Mouse (Mus musculus) adrenal gland, adult 2 months (tissue): ENCODE measurements around the gene Gja1. TPM values are rescaled to one million over a fixed set of nuclear protein-coding genes. Genes with fewer than 3 reads are reported as not detected.

Experiments
- DNase-seq: peaks from one replicate; pipeline ENCODE4 v3.0.0; 2021
- polyA plus RNA-seq: library from polyadenylated mRNA; depleted of rRNA; stranded (reverse); fragments of >200 nt; gene quantifications from 2 replicates; pipeline ENCODE4 v1.2.3, GENCODE M21; 2012; rRNA removed
- total RNA-seq, 2 experiments: library from RNA; stranded (reverse); gene quantifications; 2 replicates each; pipeline ENCODE4 v1.2.3; 2021

The Gja1 gene
- total and polyA plus RNA-seq, 3 experiments, result 26.8 to 450 (median 164) TPM

- DNase-seq, result no peak
Observed at GRCm38 (mm10) chr10:56415894-56416570, 38.9 kb downstream of the Gja1 start.

- DNase-seq, result no peak
Observed at GRCm38 (mm10) chr10:56422518-56422917, 45.4 kb downstream of the Gja1 start.

DNA sequence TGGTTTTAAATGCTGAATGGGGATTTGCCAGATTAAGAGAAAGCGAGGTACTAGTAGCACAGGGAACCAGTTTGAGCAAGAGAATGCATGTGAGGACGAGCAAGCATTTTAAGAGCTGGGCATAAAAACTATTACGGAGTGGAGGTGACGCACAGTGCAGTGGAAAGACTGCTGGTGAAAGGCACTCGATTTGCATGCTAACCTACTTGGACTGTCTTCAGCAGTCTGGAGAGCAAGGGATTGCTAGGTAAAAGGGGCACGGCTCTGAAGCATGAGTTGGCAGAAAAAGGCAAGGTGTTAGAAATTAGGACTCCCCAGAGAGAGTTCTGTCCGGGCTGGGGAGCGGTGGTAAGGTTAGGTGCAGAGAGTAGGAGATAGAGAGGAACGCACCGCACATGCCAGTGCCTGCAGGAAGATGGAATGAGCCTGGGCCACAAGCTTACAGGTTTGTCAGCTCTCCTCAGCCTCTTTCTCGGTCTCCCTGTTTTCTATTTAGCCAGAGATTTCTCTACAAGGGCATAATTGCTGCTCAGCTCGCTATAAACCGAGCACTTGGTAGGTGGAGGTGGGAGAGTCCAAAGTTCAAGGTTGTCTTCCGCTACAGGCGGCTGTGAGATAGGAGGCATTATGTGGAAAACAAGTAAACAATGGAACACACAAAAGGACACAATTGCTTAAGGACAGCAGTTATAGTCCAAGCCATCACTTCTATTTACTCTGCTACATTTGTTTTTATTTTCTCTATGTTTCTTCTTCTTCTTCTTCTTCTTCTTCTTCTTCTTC is 48.1 kb downstream of the Gja1 start:
- no peak for DNase-seq

- no peak for DNase-seq
Observed at GRCm38 (mm10) chr10:56426369-56426768, 49.2 kb downstream of the Gja1 start.

DNA sequence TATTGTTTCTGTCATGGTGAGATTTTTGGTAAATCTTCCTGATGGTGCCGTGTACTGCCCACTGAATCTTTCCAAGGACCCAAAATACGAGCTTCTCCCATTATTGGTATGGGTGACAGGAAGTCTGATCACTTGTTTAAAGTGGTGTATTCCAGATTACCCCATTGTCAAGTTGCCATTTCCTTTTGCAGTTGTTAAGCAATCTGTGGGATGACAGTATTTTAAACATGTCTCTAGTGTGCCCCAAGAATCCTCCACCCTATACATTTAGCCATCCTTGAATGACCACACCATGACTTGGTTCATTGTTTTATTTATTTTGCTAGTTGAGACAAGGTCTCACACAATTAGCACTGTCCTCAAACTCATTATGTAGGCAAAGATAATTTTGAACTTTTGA is 50.3 kb downstream of the Gja1 start:
- DNase-seq, result no peak

- DNase-seq, result no peak
Observed at GRCm38 (mm10) chr10:56427827-56428226, 50.7 kb downstream of the Gja1 start.

- no peak for DNase-seq
Observed at GRCm38 (mm10) chr10:56429011-56429410, 51.9 kb downstream of the Gja1 start.

DNA sequence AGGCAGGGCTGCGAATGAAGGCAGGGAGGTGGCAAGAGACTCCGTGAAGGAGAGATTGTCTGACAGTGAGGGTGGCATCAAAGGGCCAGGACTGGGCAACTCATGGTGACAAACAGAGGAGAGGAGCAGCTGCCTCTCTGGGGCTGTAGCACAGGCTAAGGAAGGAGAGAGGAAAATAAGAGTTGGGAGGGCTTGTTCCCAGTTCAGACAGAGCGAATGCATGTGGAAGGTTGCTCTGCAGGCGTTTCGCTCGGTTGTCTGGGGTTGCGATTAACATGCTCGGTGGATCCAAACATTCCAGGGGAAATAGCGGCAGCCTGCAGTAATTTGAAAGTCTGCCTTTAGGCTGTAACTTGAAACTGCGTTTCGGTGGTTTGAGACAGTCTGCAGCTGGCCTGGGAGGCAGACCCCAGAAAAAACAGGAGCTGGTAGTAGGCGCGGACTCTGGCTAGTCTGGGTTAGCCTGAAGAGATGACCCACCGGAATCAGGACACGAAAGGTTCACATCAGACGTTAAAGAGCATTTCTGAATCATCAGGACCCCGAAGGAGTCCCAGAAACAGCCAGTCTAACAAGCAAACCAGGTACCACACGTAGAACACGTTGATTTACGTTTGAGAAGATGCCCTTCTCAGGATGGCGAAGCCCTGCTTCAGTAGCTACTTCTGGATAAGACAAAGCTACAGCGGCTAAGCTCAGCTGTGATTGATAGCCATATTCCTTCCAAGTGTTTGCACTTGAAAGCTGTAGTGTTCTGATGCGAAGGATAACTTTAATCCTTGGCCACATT is 54.7 kb downstream of the Gja1 start:
- DNase-seq, result no peak

GRCm38 (mm10) chr10:56432390-56432709 is 55.2 kb downstream of the Gja1 start:
- DNase-seq, result no peak

- DNase-seq, result peak; percentile 64
Observed at GRCm38 (mm10) chr10:56437290-56437689, 60.2 kb downstream of the Gja1 start.

- no peak for DNase-seq
Observed at GRCm38 (mm10) chr10:56439638-56440037, 62.5 kb downstream of the Gja1 start.

GRCm38 (mm10) chr10:56444457-56444856 is 67.3 kb downstream of the Gja1 start:
- no peak for DNase-seq

GRCm38 (mm10) chr10:56449030-56449429 is 71.9 kb downstream of the Gja1 start:
- DNase-seq, result no peak

Other genes with a start within 250 kb of the Gja1 start
- 1 to 10 TPM; 6.1 to 7.0 TPM for gene Tbc1d32, start 148.6 kb upstream of the Gja1 start, total RNA-seq
- 0.33 and 0.45 TPM in 2 replicates for gene Tbc1d32, start 148.6 kb upstream of the Gja1 start, polyA plus RNA-seq